Mouse (Mus musculus) gastrocnemius, adult 18-20 months (tissue): Measurements from ENCODE around the gene Adm. TPM values are rescaled to one million over a fixed set of nuclear protein-coding genes. Genes with fewer than 3 reads are reported as not detected.
A peak's percentile ranks its signal among the peaks of the same experiment; 100 is the strongest.
"Not testable (repeated sequence)": the region's sequence is repeated elsewhere in the genome, so short reads cannot be mapped to it uniquely, and the experiment has no call there.

ENCODE experiments used
- DNase-seq: peaks from one replicate; pipeline ENCODE4 v3.0.0; 2021; ENCODE audit warnings: low spot score
- long read RNA-seq, 2 experiments: library from polyadenylated mRNA; stranded (forward); transcript quantifications; one replicate each; pipeline ENCODE4 v2.0.0; 2021
- total RNA-seq, 2 experiments: library from RNA; stranded (reverse); gene quantifications; 2 replicates each; pipeline ENCODE4 v1.2.3; 2021

The Adm gene
- 1 to 10 TPM; 2.9 to 4.0 TPM for total RNA-seq
- long read RNA-seq, experiment 1, transcript Adm-201 (4 exons, 1,390 nt): major isoform, 7 of 9 reads
- long read RNA-seq, experiment 1, partial matches to known transcripts: 0 of 9 reads
- long read RNA-seq, experiment 1, other reads (novel, unspliced or antisense): 2 of 9 reads
- long read RNA-seq, experiment 2, partial matches to known transcripts: 0 of 5 reads
- long read RNA-seq, experiment 2, other reads (novel, unspliced or antisense): 1 of 5 reads

DNA sequence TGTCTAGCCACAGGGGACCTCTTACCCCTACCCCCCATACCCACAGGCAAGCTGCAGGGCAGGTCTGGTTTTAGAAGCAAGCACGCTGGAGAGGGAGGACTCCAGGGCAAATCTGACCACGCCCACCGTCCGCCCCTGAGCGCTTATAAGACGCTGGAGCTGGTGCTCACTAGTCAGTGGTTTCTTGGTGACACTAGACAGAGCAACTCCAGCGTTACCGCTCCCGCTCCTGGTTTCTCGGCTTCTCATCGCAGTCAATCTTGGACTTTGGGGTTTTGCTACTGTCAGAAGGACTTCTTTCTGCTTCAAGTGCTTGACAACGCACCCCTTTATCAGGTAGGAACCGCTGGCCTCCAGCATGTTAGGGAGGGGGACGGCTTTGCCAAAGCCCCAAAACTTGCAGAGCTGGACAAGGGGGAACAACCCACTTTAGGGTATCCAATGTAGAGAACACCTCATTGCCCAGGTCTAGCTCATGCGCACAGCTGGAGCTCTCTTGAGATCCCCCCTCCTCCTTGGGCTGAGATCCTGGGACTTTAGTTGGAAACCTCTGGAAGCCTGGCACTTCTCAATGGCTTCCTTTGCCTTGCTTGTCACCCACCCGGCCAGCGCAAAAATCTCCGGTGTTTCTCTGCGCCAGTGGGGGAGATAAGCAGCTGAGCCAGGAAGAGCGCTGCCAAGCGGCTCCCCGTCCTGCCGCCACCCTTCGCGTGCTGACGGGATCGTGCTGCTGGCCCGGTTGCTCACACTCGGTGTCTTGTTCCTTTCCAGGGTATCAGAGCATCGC is at the start of gene Adm:
Gene Adm (plus strand): TSS at position 176 of the 787 bp plus-strand sequence.
- DNase-seq: peak; percentile 90

DNA sequence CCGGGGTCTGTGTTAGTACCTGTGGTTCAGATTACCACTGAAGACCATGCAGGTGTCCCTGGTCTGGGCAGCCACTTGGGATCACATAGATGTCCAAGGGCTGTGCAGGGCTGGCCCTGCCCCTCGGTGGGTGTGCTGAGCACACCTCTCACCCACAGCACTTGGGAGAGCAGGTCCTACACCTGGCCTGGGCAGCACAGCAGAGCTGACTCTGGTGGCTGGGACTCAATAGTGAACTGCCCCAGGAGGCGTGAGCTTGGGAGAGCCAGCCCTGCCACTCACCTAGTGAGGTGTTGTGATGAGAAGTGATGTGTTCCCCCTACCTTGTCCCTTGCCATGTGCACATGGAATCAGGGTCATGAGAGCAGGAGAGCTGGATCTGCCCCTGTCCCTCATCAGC is 43.8 kb upstream of the Adm start:
- no peak for DNase-seq

- no peak for DNase-seq
Observed at GRCm38 (mm10) chr7:110584159-110584558, 43.3 kb upstream of the Adm start.

DNA sequence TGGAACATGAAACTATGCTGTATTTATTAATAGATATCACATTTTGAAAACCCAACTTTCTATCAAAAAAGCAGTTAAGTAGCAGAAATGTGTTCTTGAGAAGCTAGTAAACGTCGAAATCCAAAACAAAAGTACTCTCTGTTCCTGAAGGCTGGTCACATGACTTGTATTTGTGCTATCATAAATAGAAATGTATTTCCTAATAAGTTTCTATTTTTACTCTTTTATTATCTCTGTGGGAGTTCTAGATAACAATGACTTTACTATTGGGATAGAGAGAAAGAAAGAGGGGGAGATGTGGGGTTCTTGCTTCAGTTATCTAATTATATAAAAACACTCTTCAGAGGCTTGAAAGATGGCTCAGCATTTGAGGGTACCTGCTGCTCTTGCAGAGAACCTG is 42.2 kb upstream of the Adm start:
- peak; percentile 13 for DNase-seq

DNA sequence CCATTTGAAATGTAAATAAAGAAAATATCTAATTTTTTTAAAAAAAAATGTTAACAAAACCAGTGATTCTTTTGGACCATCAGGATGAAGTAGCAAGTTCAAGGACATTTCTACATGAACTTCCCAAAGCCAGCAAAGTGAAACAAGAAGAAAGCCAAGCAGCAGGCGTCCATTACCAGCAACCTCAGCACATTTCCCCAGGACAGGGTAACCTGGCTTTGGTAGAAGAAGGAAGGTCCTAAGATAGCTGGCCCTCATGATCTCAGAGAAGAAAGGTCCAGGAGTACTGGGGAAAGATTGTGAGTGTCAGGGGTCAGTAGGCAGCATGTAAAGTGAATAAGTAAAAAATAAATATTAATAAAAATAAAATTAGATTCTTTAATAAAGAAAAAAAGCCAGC is 39.7 kb upstream of the Adm start:
- no peak for DNase-seq

DNA sequence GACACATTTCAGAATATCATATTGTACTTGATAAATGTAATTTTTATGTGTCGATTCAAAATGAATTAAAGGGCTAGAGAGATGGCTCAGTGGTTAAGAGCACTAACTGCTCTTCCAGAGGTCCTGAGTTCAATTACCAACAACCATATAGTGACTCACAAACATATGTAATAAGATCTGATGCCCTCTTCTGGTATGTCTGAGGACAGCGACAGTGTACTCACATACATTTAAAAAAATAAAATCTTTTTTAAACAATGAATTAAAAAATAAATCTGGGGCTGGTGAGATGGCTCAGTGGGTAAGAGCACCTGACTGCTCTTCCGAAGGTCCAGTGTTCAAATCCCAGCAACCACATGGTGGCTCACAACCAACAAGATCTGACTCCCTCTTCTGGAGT is 33.5 kb upstream of the Adm start:
- not testable (repeated sequence) for DNase-seq

- DNase-seq: no peak
Observed at GRCm38 (mm10) chr7:110597141-110597540, 30.3 kb upstream of the Adm start.

DNA sequence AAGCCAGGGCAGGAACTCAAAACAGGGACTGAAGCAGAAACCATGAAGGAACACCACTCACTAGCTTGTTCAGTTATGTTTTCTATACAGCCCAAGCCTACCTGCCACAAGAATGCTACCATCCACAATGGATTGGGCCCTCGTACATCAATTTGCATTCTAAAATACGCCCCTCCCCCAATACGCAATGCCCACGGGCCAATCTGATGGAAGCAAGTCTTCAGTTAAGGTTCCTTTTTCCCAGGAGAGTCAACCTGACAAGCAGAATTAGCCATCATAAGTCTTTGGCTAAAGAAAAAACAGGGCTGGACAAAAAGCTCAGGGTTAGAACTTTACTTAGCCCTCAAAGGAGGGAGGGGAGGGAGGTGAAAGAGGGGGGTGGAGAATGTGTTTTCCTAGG is 22.0 kb upstream of the Adm start:
- DNase-seq: no peak

DNA sequence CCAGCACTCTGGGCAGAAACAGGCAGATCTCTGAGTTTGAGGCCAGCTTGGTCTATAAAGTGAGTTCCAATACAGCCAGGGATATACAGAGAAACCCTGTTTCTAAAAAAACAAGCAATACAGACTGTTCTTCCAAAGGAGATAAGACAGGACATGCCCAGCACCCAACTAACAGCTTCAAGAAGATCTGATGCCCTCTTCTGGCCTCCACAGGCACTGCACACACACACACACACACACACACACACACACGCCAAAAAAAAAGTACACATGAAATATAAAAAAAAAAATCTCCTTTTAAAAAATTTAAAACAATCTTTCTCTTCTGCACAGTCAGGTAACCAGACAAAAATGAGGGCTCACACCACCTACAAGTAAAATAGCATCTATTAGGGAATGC is 20.6 kb upstream of the Adm start:
- DNase-seq: no peak

- no peak for DNase-seq
Observed at GRCm38 (mm10) chr7:110613381-110614132, 13.9 kb upstream of the Adm start.

DNA sequence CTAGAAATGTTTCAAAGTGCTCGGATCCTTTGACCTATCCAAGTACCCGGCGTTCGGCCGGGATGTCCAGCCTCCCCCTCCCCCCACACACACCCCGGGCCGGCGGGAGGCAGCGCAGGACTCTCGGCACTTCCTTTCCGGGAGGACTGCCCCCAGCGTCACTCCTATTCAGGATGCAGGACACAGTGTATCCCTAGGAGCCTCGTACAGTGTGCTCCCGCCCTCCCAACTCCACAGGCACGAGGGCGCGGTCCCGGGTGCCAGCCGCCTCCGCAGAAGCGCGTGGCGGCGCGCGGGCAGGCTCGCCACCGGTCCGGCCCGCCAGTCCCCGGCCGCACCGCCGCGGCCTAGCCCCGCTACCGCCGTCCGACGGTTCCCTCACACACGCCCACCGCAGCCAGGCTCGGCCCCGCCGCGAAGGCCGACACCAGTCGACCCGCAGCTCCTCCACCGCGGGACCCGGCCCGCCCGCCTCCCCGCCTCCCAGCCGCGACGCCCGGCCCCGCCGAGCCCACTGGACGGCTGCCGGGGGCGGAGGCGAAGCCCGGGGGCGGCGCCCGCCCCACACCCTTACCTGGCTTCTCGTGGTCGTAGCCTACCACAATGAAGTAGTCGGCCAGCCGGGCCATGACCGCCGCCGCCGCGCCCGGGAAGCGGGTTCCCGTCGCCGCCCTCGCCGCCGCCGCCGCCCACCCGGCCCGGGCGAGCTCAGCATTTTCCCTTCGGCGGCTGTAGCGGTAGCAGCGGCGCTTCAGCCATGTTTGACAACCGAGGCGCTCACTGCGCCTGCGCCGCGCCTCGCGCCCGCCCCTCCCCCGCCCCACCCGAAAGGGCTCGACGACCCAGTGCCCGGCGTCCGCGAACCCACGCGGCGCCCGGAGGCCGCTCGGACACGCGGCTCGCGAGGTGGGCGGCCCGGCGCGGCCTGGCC is 13.1 kb upstream of the Adm start, which contains the start of gene Sbf2:
Gene Sbf2 (minus strand): TSS at position 790 of the 931 bp plus-strand sequence.
- DNase-seq: peak; percentile 81

DNA sequence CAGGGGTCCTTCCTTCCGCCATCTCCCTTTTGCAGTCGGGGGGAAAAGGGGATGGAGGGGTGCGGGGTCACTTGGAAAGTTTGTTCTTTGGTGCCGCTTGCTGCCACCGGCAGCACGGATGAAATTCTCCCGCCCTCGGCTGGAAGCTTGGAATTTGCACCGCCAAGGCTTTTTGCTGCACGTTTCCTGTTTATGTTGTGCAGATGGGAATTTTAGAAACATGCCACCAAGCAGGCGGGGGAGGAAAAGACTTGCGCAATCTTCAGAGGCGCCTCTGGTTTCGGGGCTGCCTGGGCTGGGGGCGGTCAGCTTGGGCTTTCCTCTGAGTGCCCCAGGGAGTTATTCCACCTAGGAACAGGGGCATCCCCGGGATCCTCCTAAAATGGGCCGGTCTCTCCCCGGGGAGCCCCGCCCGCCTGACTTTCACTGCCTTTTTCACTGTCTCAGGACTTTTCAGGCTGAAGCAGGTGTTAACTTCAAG is 12.3 kb upstream of the Adm start:
- peak; percentile 63 for DNase-seq

- peak; percentile 16 for DNase-seq
Observed at GRCm38 (mm10) chr7:110615792-110616191, 11.7 kb upstream of the Adm start.

DNA sequence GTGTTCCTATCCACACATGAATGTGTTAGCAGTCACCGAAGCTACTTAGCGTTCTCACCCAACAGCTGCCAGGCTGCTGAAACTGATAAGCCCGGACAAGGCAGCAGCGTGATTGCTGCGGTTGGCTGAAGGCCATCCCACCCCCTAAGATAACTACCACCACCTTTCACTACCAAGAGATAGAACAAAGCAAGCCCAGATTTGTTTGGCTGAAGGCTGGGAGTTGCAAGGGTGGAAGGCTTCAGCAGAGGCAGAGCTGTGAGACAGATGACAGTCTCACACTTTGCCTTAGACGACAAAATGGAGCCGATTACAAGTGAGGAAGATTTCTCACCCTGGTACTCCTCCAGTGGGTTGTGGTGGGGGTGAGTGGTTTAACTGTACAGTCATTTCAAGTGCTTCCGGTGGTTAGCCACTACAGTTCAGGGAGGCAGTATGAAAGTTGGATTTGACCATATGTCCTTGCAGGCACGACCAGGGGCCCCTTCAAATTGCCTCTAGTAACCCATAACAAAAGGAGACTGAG is 8.3 kb upstream of the Adm start:
- no peak for DNase-seq

DNA sequence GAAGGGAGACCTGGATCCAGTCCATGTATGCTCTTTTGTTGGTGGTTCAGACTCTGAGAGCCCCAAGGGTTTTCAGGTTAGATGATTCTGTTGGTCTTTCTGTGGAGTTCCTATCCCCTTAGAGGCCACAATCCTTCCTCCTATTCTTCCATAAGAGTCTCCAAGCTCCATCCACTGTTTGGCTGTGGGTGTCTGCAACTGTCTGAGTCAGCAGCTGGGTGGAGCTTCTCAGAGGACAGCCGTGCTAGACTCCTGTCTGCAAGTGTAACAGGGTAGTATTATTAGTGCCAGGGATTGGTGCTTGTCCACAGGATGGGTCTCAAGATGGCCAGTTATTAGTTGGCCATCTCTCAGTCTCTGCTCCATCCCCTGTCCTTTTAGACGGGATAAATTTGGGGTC is 3.4 kb upstream of the Adm start:
- no peak for DNase-seq

- no peak for DNase-seq
Observed at GRCm38 (mm10) chr7:110624961-110625360, 2.5 kb upstream of the Adm start.

- DNase-seq: no peak
Observed at GRCm38 (mm10) chr7:110625489-110625888, 2.0 kb upstream of the Adm start.

DNA sequence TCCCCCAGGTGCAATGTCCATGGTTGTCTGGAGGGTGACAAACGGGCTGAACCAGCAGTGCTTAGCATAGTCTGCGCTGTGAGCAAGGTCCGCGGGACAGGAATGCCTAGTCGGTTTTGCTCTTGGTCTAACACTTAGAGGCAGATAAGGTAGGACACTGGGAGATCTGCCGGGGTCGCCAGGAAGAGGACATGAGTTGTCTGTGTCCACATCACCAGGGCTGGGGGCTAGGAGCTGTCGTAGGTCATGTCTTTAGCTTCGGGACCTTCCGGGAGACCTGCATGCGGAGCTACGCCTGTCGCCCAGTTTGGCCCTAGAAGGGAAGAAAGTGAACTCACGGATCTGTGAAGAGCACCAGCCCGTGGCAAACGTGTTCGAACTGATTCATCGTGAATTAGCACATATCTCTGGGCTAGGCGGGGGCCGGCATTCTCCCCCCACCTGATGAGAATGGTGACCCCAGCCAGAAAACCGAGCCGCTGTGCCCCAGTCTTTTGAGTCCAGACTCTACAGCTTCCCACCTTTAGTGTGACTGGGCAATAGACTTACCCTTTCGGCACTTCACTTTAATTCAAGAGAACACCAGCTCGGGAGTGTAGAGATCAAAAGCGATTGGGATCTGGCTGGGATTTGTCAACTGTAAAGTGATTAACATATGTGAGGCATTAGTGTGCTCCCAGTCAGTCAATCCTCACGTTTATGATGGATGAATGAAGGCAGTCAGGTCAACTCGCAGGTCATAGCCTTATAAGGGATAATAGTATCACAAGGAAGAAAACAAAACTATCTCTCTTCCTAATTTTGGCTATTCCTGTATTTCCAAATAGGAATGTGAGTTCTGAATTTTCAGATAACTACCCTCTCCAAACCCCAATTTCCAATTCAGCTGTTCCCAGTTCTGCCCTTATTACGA is 1.0 kb upstream of the Adm start:
- DNase-seq: no peak

DNA sequence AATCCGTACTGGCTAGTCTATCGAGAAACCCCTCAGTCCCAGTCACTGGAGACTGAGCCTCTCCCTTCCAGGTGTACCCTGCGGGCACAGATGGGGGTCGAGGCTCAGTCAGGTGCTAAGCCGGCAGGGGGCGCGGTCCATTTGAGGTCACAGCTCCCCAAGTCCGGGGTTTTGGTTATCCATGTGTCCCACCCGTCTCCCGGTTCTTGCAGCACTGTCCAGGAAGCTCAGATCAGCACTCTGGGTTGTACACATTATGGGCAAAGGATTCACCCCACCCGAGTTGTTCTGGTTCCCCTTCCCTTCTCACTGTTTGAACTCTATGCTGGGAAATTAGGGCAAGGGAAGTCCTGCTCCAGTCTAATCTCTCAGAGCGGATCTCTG is 370 bp upstream of the Adm start:
- DNase-seq: peak; percentile 15

DNA sequence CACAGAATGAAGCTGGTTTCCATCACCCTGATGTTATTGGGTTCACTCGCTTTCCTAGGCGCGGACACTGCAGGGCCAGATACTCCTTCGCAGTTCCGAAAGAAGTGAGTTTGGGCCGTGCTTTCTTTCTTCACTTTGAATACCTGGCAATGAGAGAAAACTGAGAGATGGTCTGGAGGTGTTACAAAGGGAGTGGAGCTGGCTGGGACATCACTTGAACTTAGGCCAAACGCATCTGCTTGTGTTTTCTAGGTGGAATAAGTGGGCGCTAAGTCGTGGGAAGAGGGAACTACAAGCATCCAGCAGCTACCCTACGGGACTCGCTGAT is 776 bp downstream of the Adm start:
- no peak for DNase-seq
